Mouse (Mus musculus): ENCODE data around the gene Mylk.

GRCm38 (mm10) chr16:34960243-34960642 lies 215.2 kb downstream of the Mylk start:
- TF ChIP-seq CTCF (IDR thresholded peaks at IDR 0.05; ENCODE audit: insufficient read depth, low read length): no peak
- no peak for TF ChIP-seq POLR2A (IDR thresholded peaks at IDR 0.05; ENCODE audit: borderline replicate concordance, extremely low read depth, low read depth, low read length)
